Mouse (Mus musculus) E14TG2a.4 (cell line): ENCODE results near the gene Bbx.

Source experiments
- CTCF ChIP-seq: conservative IDR thresholded peaks from 2 replicates; pipeline ENCODE4 v1.5.1; 2014; ENCODE audit warnings: low read length
- NANOG ChIP-seq: IDR thresholded peaks from 2 replicates; pipeline ENCODE4 v1.6.1; 2014; ENCODE audit warnings: borderline replicate concordance, low read length, mixed read lengths
- POU5F1 ChIP-seq: IDR thresholded peaks from 2 replicates; pipeline ENCODE4 v1.6.1; 2014; ENCODE audit warnings: low read length, borderline replicate concordance

- no peak for TF ChIP-seq CTCF
- TF ChIP-seq POU5F1, result no peak
- TF ChIP-seq NANOG, result no peak
Measured at GRCm38 (mm10) chr16:50429692-50430514, 2.3 kb downstream of the Bbx start.
